Mouse (Mus musculus): Measurements from ENCODE around the gene Ccser2. TPM values are rescaled to one million over a fixed set of nuclear protein-coding genes. Genes with fewer than 3 reads are reported as not detected.

The Ccser2 gene
- total and polyA plus RNA-seq, 3 experiments, result 3.0 to 4.2 TPM; not detected in 1

Other genes starting within 250 kb of the Ccser2 start
- not detected in 2 replicates for gene Rgr, start 80.2 kb upstream of the Ccser2 start, total RNA-seq (2012; rRNA removed)
- gene Rgr, start 80.2 kb upstream of the Ccser2 start, polyA plus RNA-seq (2012; ENCODE audit: insufficient read depth in 1 of 2, insufficient read length in 2 of 2, low read depth in 1 of 2, low replicate concordance in 2 of 2, missing spikeins in 1 of 2), result not detected
- not detected in 2 replicates for gene Lrit1, start 86.1 kb upstream of the Ccser2 start, total RNA-seq (2012; rRNA removed)
- gene Lrit1, start 86.1 kb upstream of the Ccser2 start, polyA plus RNA-seq (2012; ENCODE audit: insufficient read depth in 1 of 2, insufficient read length in 2 of 2, low read depth in 1 of 2, low replicate concordance in 2 of 2, missing spikeins in 1 of 2), result not detected
- gene Lrit2, start 99.2 kb upstream of the Ccser2 start, total RNA-seq (2012; rRNA removed), result not detected in 2 replicates
- gene Lrit2, start 99.2 kb upstream of the Ccser2 start, polyA plus RNA-seq (2012; ENCODE audit: insufficient read depth in 1 of 2, insufficient read length in 2 of 2, low read depth in 1 of 2, low replicate concordance in 2 of 2, missing spikeins in 1 of 2), result not detected
- gene Cdhr1, start 129.6 kb upstream of the Ccser2 start, total RNA-seq (2012; rRNA removed), result not detected in 2 replicates
- not detected for gene Cdhr1, start 129.6 kb upstream of the Ccser2 start, polyA plus RNA-seq (2012; ENCODE audit: insufficient read depth in 1 of 2, insufficient read length in 2 of 2, low read depth in 1 of 2, low replicate concordance in 2 of 2, missing spikeins in 1 of 2)
- gene 2610528A11Rik, start 145.2 kb upstream of the Ccser2 start, total RNA-seq (2012; rRNA removed), result not detected in 2 replicates
- gene 2610528A11Rik, start 145.2 kb upstream of the Ccser2 start, polyA plus RNA-seq (2012; ENCODE audit: insufficient read depth in 1 of 2, insufficient read length in 2 of 2, low read depth in 1 of 2, low replicate concordance in 2 of 2, missing spikeins in 1 of 2), result under 1 TPM in 1 of 2 experiments, not detected in 1; 0.14 TPM
- gene Ghitm, start 166.5 kb upstream of the Ccser2 start, total RNA-seq (2012; rRNA removed), result 138 and 178 TPM in 2 replicates
- 100 to 1,000 TPM; 108 to 279 TPM for gene Ghitm, start 166.5 kb upstream of the Ccser2 start, polyA plus RNA-seq (2012; ENCODE audit: insufficient read depth in 1 of 2, insufficient read length in 2 of 2, low read depth in 1 of 2, low replicate concordance in 2 of 2, missing spikeins in 1 of 2)